Mouse (Mus musculus) left cerebral cortex, postnatal 10 days (tissue): ENCODE data around the gene Ppt1. TPM values are rescaled to one million over a fixed set of nuclear protein-coding genes. Genes with fewer than 3 reads are reported as not detected.
"Not testable (repeated sequence)": the region's sequence is repeated elsewhere in the genome, so short reads cannot be mapped to it uniquely, and the experiment has no call there.

Experiments used
- DNase-seq, 2 experiments: peaks; one replicate each; pipeline ENCODE4 v3.0.0; 2021 to 2022; ENCODE audit warnings: low spot score in 2 of 2, mixed read lengths in 1 of 2; ENCODE audit errors: extremely low spot score in 1 of 2
- intact Hi-C: fragments of 180-260 bp; cut with DNase I; formaldehyde crosslinking; loops from one replicate; pipeline ENCODE4 v1.15.1; 2025
- total RNA-seq, 2 experiments: library from RNA; stranded (reverse); gene quantifications; 2 replicates each; pipeline ENCODE4 v1.2.3; 2021

The Ppt1 gene
- 10 to 100 TPM; 74.2 to 77.4 TPM for total RNA-seq

GRCm38 (mm10) chr4:122835530-122836402, at the start of gene Ppt1:
Gene Ppt1, plus strand, starts transcription at chr4:122836242.
- intact Hi-C loops, result loop anchor here (10.0 kb wide), 1 partner anchor 1601 kb away; no protein-coding TSS in a partner anchor
- DNase-seq, result peak; percentile 92 to 94

- intact Hi-C loops, result no loop called here
- DNase-seq, result no peak
Observed at GRCm38 (mm10) chr4:122789335-122790089, 46.5 kb upstream of the Ppt1 start.

- intact Hi-C loops, result no loop called here
- peak; percentile 34 to 74 for DNase-seq
Observed at GRCm38 (mm10) chr4:122808108-122808507, 27.9 kb upstream of the Ppt1 start.

- DNase-seq, result no peak
- intact Hi-C loops, result no loop called here
Observed at GRCm38 (mm10) chr4:122811180-122811579, 24.9 kb upstream of the Ppt1 start.

GRCm38 (mm10) chr4:122811824-122812223, 24.2 kb upstream of the Ppt1 start:
- intact Hi-C loops, result no loop called here

GRCm38 (mm10) chr4:122816202-122816601, 19.8 kb upstream of the Ppt1 start:
- intact Hi-C loops, result no loop called here
- no peak for DNase-seq

More at GRCm38 (mm10) chr4:122811824-122812223, 24.2 kb upstream of the Ppt1 start:
- DNase-seq, result no peak

GRCm38 (mm10) chr4:122820941-122821340, 15.1 kb upstream of the Ppt1 start:
- DNase-seq, intact Hi-C loops: not testable (repeated sequence)

- intact Hi-C loops, result no loop called here
- no peak for DNase-seq
Observed at GRCm38 (mm10) chr4:122827651-122828050, 8.4 kb upstream of the Ppt1 start.

- intact Hi-C loops, result no loop called here
- DNase-seq, result no peak
Observed at GRCm38 (mm10) chr4:122829339-122829738, 6.7 kb upstream of the Ppt1 start.

GRCm38 (mm10) chr4:122831888-122832287, 4.2 kb upstream of the Ppt1 start:
- intact Hi-C loops, result loop anchor here (10.0 kb wide), 1 partner anchor 1597 kb away; no protein-coding TSS in a partner anchor
- no peak for DNase-seq

GRCm38 (mm10) chr4:122836403-122836775, 347 bp downstream of the Ppt1 start:
- no peak for DNase-seq
- intact Hi-C loops, result loop anchor here (10.0 kb wide), 1 partner anchor 1602 kb away; no protein-coding TSS in a partner anchor

- intact Hi-C loops, result loop anchor here (10.0 kb wide), 1 partner anchor 1602 kb away; no protein-coding TSS in a partner anchor
- no peak for DNase-seq
Observed at GRCm38 (mm10) chr4:122837180-122837730, 1.2 kb downstream of the Ppt1 start.

- DNase-seq, result no peak
- intact Hi-C loops, result loop anchor here (10.0 kb wide), 1 partner anchor 1603 kb away; no protein-coding TSS in a partner anchor
Observed at GRCm38 (mm10) chr4:122837994-122838393, 2.0 kb downstream of the Ppt1 start.

GRCm38 (mm10) chr4:122838416-122838815, 2.4 kb downstream of the Ppt1 start:
- intact Hi-C loops, result loop anchor here (10.0 kb wide), 1 partner anchor 1604 kb away; no protein-coding TSS in a partner anchor
- no peak for DNase-seq

- intact Hi-C loops, result no loop called here
- DNase-seq, result peak in 1 of 2 experiments; percentile 61
Observed at GRCm38 (mm10) chr4:122848150-122848621, 12.1 kb downstream of the Ppt1 start.

- DNase-seq, result no peak
- intact Hi-C loops, result no loop called here
Observed at GRCm38 (mm10) chr4:122851535-122851934, 15.5 kb downstream of the Ppt1 start.

- intact Hi-C loops, result no loop called here
- no peak for DNase-seq
Observed at GRCm38 (mm10) chr4:122853691-122854090, 17.6 kb downstream of the Ppt1 start.

GRCm38 (mm10) chr4:122854770-122855169, 18.7 kb downstream of the Ppt1 start:
- intact Hi-C loops, result no loop called here

GRCm38 (mm10) chr4:122857909-122858308, 21.9 kb downstream of the Ppt1 start:
- no peak for DNase-seq
- intact Hi-C loops, result no loop called here

More at GRCm38 (mm10) chr4:122854770-122855169, 18.7 kb downstream of the Ppt1 start:
- DNase-seq, result no peak
